Mouse (Mus musculus): ENCODE data around the gene Eaf2. TPM values are rescaled to one million over a fixed set of nuclear protein-coding genes. Genes with fewer than 3 reads are reported as not detected.

Eaf2 gene
- total RNA-seq (2023) = 1.6 and 2.0 TPM in 2 replicates

DNA sequence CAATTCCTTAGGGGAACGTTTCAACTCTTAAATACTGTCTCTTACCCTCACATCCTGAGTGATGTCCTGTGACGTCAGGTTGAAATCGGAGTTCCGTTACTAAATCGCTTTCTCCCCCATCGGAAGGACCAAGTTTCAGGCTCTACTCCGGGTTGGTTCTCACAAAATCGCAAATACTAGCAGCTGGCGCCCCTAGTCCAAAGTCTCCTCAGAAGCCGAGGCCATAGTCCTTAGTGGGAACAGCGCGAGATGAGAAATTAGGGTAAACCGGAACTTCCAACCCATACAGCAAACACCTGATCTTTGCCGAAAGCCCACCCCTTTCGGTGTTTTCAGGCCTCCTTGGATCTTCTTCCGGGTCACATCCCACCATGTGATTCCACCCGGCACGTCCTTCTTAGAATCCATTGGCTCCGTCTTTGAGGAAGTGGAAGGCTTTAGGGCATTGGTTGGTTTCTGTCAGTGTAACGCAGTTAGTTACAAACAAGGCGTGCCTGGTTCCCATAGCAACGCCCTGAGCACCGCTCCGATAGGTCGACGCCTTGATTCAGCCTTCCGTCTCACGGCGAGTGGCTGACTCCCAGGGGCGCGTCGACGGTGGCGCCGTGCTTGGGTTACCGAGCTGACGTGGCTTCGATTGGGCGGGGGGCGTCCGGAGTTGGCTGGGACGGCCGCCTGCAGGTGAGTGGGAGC is at the start of gene Eaf2, which contains the start of gene Golgb1:
Gene Eaf2, minus strand, starts transcription at position 421 of the 693 bp plus-strand sequence.
Gene Golgb1, plus strand, starts transcription at position 558 of the 693 bp plus-strand sequence.

DNA sequence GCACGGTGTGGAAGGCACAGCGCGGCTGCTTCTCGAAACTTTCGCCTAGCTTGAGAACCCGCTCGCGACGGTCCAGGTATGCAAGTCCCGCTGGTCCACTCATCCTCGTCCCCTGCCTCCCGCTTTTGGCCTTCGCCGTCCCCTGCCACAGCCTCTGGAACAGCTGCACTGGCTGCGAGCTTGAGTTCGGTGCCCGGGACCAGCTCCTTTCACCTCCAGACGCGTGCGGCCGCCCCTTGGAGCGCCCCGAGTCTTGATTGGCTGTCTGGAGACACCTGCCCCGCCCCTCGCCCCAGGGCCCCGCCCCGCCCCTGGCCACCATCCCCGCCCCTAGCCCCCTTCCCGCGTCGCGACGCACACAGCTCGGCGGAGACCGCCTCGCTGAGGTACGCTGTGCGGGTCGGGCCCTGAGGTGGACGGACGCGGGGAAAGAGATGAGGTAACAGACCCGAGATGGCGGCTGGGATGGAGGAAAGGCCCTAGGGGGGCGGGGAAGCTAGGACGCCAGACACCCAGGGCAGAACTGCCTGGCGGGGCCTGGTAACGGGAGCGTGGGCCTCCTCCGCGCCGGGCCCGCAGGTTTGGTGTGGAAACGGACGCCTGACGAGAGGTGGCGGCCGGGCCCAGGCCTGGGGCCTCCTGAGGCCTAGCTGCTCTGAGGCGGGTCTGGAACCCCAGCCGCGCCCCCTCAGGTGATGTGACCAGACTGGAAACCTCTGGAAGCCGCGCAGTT is 46.6 kb downstream of the Eaf2 start, which contains the start of gene Iqcb1:
Gene Iqcb1, plus strand, starts transcription at position 332 of the 733 bp plus-strand sequence.

DNA sequence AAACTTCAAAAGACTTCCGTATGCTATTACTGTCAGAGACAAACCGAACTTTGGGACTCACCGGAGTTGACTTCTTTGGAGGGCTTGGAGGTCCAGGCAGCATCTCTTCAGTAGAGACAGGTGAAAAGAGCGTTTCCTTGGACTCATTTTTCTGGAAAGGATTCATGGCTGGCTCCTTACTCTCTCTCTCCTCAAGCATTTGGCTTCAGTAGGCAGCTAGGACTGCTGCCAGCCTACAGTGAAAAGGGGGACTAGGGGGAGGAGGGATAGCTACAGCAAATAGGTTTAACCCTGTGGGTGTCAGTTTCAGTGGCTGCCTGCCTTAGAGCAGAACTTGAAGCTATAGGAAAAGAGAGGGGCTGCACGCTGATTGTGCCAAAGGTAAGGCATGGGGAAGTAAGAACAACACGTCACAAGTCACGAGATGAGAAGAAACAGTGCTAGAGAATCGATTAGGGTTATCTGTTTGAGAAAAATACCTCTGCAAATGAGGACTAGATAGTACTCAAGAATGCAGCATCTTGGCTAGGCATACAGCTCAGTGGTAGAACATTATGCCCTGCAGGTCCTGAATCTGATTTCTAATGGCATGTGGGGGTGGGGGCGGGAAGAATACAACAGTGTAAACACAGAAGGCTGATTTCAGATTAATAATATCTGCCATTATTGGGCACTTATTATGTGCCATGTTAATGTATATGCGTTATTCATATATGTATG is 90.0 kb downstream of the Eaf2 start, which contains the start of gene Slc15a2:
Gene Slc15a2, minus strand, starts transcription at position 369 of the 720 bp plus-strand sequence.

Other genes with a start within 250 kb of the Eaf2 start
- gene Cd86, start 208.9 kb downstream of the Eaf2 start, total RNA-seq (2023) = 16.4 and 30.7 TPM in 2 replicates
- 0.16 TPM in 1 of 2 replicates, not detected in the other for gene Ildr1, start 181.0 kb downstream of the Eaf2 start, total RNA-seq (2023)
- gene Slc15a2, start 90.0 kb downstream of the Eaf2 start, total RNA-seq (2023) = 8.2 TPM in 1 of 2 replicates, not detected in the other
- gene Iqcb1, start 46.6 kb downstream of the Eaf2 start, total RNA-seq (2023) = 7.3 and 8.9 TPM in 2 replicates
- gene Golgb1, start 137 bp upstream of the Eaf2 start, total RNA-seq (2023) = 17.9 and 30.8 TPM in 2 replicates
- gene Hcls1, start 60.0 kb upstream of the Eaf2 start, total RNA-seq (2023) = 516 and 544 TPM in 2 replicates
- gene Fbxo40, start 115.5 kb upstream of the Eaf2 start, total RNA-seq (2023) = not detected in 2 replicates
- 7.6 and 10.3 TPM in 2 replicates for gene Polq, start 136.8 kb upstream of the Eaf2 start, total RNA-seq (2023)